Mouse (Mus musculus) spleen, adult 2 months (tissue): ENCODE measurements around the gene Milr1. TPM values are rescaled to one million over a fixed set of nuclear protein-coding genes. Genes with fewer than 3 reads are reported as not detected.
"Not testable (repeated sequence)": the region's sequence is repeated elsewhere in the genome, so short reads cannot be mapped to it uniquely, and the experiment has no call there.

Source experiments
- DNase-seq, 2 experiments: peaks; one replicate each; pipeline versions ENCODE4 v3.0.0 to v3.0.0-alpha.2; 2012 to 2021; ENCODE audit warnings: low spot score in 2 of 2, low read depth in 1 of 2
- H3K27ac ChIP-seq: fragments of 200-500 bp; 2 replicates; pipeline ENCODE4 v1.5.1; 2012; ENCODE audit warnings: low read length, inconsistent platforms; ENCODE audit not compliant: insufficient read depth
- H3K27me3 ChIP-seq: fragments of 200-500 bp; 2 replicates; pipeline ENCODE4 v1.6.1; 2012; ENCODE audit warnings: mild to moderate bottlenecking, moderate library complexity, low read length, inconsistent platforms; ENCODE audit not compliant: control insufficient read depth, insufficient read depth
- H3K36me3 ChIP-seq: fragments of 200-500 bp; 2 replicates; pipeline ENCODE4 v1.6.1; 2012; ENCODE audit warnings: mild to moderate bottlenecking, low read length, inconsistent platforms; ENCODE audit not compliant: control insufficient read depth, insufficient read depth
- H3K4me1 ChIP-seq: fragments of 200-500 bp; 2 replicates; pipeline ENCODE4 v1.6.1; 2011; ENCODE audit warnings: inconsistent platforms; ENCODE audit not compliant: control insufficient read depth, insufficient read depth, insufficient read length
- H3K4me3 ChIP-seq: fragments of 200-500 bp; 2 replicates; pipeline ENCODE4 v1.5.1; 2011; ENCODE audit warnings: mild to moderate bottlenecking, inconsistent platforms; ENCODE audit not compliant: insufficient read depth, insufficient read length; ENCODE audit errors: extremely low read depth
- CTCF ChIP-seq: fragments of 200-500 bp; IDR thresholded peaks from 2 replicates; pipeline ENCODE4 v1.5.1; 2011; ENCODE audit warnings: mild to moderate bottlenecking, inconsistent platforms; ENCODE audit not compliant: insufficient read depth, insufficient read length, insufficient replicate concordance; ENCODE audit errors: extremely low read depth
- POLR2A ChIP-seq: fragments of 200-500 bp; IDR thresholded peaks from 2 replicates; pipeline ENCODE4 v1.6.1; 2011; ENCODE audit warnings: low read depth, low read length, inconsistent platforms
- WGBS: fragments of 180-500 bp; shearing (Covaris S2); methylation state at CpG from one replicate; pipeline ENCODE4 v1.1.7; 2018; 5-methylcytosine and 5-hydroxymethylcytosine counted together
- polyA plus RNA-seq: library from polyadenylated mRNA; depleted of rRNA; stranded (reverse); fragments of >200 nt; gene quantifications from 2 replicates; pipeline ENCODE4 v1.2.3, GENCODE M21; 2012

Milr1 gene
- polyA plus RNA-seq, 1 experiment, result 4.2 TPM

DNA sequence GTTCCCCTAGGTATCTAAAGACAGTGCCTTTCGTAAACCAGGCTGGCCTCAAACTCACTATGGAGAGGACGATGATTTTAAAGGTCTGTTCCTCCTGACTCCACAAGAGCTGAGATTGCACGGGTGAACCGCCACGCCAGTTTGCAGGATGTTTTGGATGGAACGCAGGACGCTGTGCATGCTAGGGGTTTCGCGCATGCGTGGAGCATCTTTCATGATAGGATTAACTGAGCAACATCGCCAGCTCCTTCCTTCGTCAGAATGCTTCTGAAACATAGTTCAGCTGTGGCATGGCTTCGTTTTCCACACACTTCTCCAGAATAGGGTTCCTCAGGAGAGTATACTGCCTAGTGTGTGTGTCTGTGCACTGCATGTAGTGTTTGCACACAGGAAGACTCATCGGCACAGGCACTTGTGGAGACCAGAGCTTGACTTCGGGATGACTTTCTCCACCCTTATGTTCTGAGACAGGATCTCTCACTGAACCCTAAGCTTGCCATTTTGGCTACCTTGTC lies 27.4 kb upstream of the Milr1 start:
- DNase-seq, result no peak
- no peaks in the 10 kb centered on the region for H3K27me3 ChIP-seq
- H3K4me1 ChIP-seq, result no peaks in the 10 kb centered on the region
- TF ChIP-seq CTCF, result no peak
- no peak for TF ChIP-seq POLR2A
- 93% methylated on average over 15 of the region's 15 CpGs for WGBS
- no peak overlapping the region for H3K4me3 ChIP-seq
- H3K36me3 ChIP-seq, result peaks cover 12% of the 10 kb centered on the region
- H3K27ac ChIP-seq, result no peak overlapping the region

GRCm38 (mm10) chr11:106724176-106724915 lies 26.7 kb upstream of the Milr1 start:
- 85% methylated on average over 10 of the region's 10 CpGs for WGBS
- TF ChIP-seq POLR2A, result no peak
- no peak for TF ChIP-seq CTCF
- no peak overlapping the region for H3K27ac ChIP-seq
- no peak overlapping the region for H3K4me3 ChIP-seq
- DNase-seq, result no peak
- H3K27me3 ChIP-seq, result no peaks in the 10 kb centered on the region
- H3K36me3 ChIP-seq, result peaks cover 13% of the 10 kb centered on the region
- H3K4me1 ChIP-seq, result no peaks in the 10 kb centered on the region

DNA sequence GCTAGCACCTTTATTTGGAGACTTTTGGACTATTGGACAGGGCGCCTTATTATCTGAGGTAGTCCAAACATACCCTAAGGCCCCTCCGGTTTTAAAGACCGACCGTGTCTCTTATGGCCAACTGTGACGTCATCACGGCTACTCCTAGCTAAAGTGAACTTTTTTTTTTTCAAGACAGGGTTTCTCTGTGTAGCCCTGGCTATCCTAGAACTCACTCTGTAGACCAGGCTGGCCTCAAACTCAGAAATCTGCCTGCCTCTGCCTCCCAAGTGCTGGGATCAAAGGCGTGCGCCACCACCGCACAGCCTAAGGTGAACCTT lies 26.1 kb upstream of the Milr1 start:
- H3K27ac ChIP-seq, H3K4me3 ChIP-seq, H3K4me1 ChIP-seq, DNase-seq, H3K27me3 ChIP-seq: not testable (repeated sequence)
- 93% methylated on average over 9 of the region's 9 CpGs for WGBS
- peaks cover 11% of the 10 kb centered on the region for H3K36me3 ChIP-seq

- H3K27ac ChIP-seq, result no peak overlapping the region
- 87% methylated on average over 5 of the region's 5 CpGs for WGBS
- H3K4me1 ChIP-seq, result no peaks in the 10 kb centered on the region
- TF ChIP-seq CTCF, result no peak
- TF ChIP-seq POLR2A, result no peak
- H3K4me3 ChIP-seq, result no peak overlapping the region
- peaks cover 19% of the 10 kb centered on the region for H3K36me3 ChIP-seq
- DNase-seq, result no peak
- H3K27me3 ChIP-seq, result no peaks in the 10 kb centered on the region
Measured at GRCm38 (mm10) chr11:106727967-106728366, 23.1 kb upstream of the Milr1 start.

DNA sequence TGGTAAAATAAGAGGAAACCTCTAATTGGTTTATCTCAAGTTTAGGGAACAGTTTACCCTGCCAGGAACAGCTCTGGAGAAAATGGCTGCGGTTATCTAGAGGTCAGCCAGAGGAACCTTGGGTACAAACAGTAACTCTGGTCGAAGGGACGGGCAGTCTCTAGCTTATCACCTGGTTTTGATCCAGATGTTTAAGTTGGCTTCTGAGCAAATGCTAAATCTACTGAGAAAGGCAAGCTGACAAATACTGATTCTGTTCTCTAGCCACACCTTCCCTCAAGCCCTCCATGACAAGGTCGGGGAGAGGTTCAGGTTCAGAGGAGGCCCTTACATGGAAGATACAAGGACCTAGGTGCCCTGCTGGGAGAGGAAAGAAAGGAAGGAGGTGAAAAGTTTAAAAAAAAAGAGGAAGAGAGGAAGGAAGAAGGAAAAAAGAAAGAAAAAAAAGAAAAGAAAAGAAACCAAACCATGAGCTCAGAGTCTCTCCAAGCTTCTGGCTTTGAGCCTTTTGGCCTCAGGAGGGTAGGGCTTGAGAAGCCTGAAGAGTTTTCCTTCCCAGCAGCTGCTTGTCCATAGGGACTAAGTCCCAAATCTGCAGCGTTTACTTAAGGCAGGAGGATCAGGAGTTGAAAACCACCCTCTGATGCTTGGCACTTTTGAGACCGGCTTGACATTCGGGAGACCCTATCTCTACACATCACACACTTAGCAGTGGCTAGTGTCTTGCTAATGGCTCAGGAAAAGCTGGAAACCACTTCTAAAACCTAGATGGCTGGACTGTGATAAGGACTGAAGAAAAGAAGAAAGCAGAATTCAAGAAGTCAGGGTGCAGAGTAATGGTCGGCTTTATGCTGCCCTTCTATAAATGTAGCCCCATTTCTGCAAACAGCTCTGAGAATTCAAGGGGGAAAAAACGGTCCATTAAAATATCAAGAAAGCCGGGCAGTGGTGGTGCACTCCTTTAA lies 22.3 kb upstream of the Milr1 start:
- Histone ChIP-seq H3K4me1 (no peaks in the 10 kb centered on the region), H3K27me3 (no peaks in the 10 kb centered on the region), H3K4me3 (no peak overlapping the region), H3K36me3 (peaks cover 19% of the 10 kb centered on the region), H3K27ac (no peak overlapping the region)
- no peak for TF ChIP-seq CTCF
- no peak for TF ChIP-seq POLR2A
- 80% methylated on average over 10 of the region's 10 CpGs for WGBS
- no peak for DNase-seq

DNA sequence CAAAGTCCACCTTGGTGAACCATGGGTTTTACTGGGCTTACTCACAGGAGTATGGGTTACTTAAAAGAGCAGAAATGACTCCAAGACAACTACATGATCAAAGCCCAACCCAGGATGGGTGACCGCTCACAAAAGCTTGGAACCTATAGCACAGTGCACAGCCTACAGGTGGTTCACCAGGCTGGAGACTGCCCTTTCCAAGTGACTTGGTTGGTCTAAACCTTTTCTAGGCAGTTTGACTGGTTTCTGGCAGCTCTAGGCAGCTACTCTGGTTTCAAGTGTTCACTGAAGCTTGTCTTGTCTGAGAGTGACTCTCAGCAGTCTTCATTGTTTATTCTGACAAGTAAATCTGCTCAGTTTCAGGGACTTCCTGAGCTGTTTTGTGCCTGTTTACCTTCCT lies 21.4 kb upstream of the Milr1 start:
- H3K27ac ChIP-seq, result no peak overlapping the region
- no peaks in the 10 kb centered on the region for H3K4me1 ChIP-seq
- H3K27me3 ChIP-seq, result no peaks in the 10 kb centered on the region
- TF ChIP-seq CTCF (no peak), POLR2A (no peak)
- H3K36me3 ChIP-seq, result peaks cover 17% of the 10 kb centered on the region
- 96% methylated on average over 1 of the region's 1 CpGs for WGBS
- no peak for DNase-seq
- H3K4me3 ChIP-seq, result no peak overlapping the region
